Comparison of ENCODE assay signal across 1 mouse cellular context in genomic region chr2:172418208-172418607, GRCm38 (mm10).
TF ChIP-seq lines count a peak whose summit lies in the region.

No protein-coding gene starts in this region.

TF ChIP-seq in CH12.LX, 34 proteins besides CTCF, POLR2A, EP300 and RAD21 (continued from another document):
- no peak for TF ChIP-seq KAT2A (IDR thresholded peaks at IDR 0.05; ENCODE audit: insufficient replicate concordance, low read length)
- TF ChIP-seq TCF12 (IDR thresholded peaks at IDR 0.05; ENCODE audit: low read depth, low read length): no peak
- TF ChIP-seq UBTF (IDR thresholded peaks at IDR 0.05; ENCODE audit: low read depth, low read length): no peak
- no peak for TF ChIP-seq ZC3H11A (IDR thresholded peaks at IDR 0.05; ENCODE audit: low read depth, low read length)
- TF ChIP-seq IRF4 (IDR thresholded peaks at IDR 0.05; ENCODE audit: low read depth, low read length): no peak
- no peak for TF ChIP-seq MAZ (IDR thresholded peaks at IDR 0.05; ENCODE audit: low read depth, low read length)
